Mouse (Mus musculus) testis, adult 10 weeks (tissue): Measurements from ENCODE around the gene Krt33b. TPM values are rescaled to one million over a fixed set of nuclear protein-coding genes. Genes with fewer than 3 reads are reported as not detected.

ENCODE experiments used
- polyA plus RNA-seq: library from polyadenylated mRNA; stranded (reverse); fragments of 350-450 nt; fragmentation: Illumina TruSeq; extraction: RNeasy Lipid Tissue Mini Kit (QIAGEN cat#74804); gene quantifications from one replicate; pipeline ENCODE4 v1.2.3, GENCODE M21; 2014; ENCODE audit warnings: low read depth, low replicate concordance

The Krt33b gene
- not detected for polyA plus RNA-seq

GRCm38 (mm10) chr11:100029768-100030167, at the start of gene Krt33b:
Gene Krt33b (minus strand): TSS chr11:100029868.

GRCm38 (mm10) chr11:100050451-100050850, 20.8 kb upstream of the Krt33b start, which contains the start of gene Krt31:
Gene Krt31 (minus strand): TSS chr11:100050551.

GRCm38 (mm10) chr11:100041454-100041853, 11.8 kb upstream of the Krt33b start, which contains the start of gene Krt34:
Gene Krt34 (minus strand): TSS chr11:100041554.

GRCm38 (mm10) chr11:100016112-100016511, 13.6 kb downstream of the Krt33b start, which contains the start of gene Krt33a:
Gene Krt33a (minus strand): TSS chr11:100016212.

GRCm38 (mm10) chr11:99993620-99994383, 35.9 kb downstream of the Krt33b start, which contains the start of gene Krtap17-1:
Gene Krtap17-1 (minus strand): TSS chr11:99993994.

GRCm38 (mm10) chr11:99986180-99986647, 43.5 kb downstream of the Krt33b start, which contains the start of gene Krtap16-1:
Gene Krtap16-1 (minus strand): TSS chr11:99986597.

GRCm38 (mm10) chr11:99978953-99979352, 50.7 kb downstream of the Krt33b start, which contains the start of gene Krtap29-1:
Gene Krtap29-1 (minus strand): TSS chr11:99979053.

Other genes starting within 250 kb of the Krt33b start
- gene Krtap4-8, start 249.2 kb downstream of the Krt33b start, polyA plus RNA-seq = not detected
- not detected for gene Krtap4-9, start 244.7 kb downstream of the Krt33b start, polyA plus RNA-seq
- gene Gm11596, start 236.4 kb downstream of the Krt33b start, polyA plus RNA-seq = not detected
- gene Gm11569, start 230.9 kb downstream of the Krt33b start, polyA plus RNA-seq = not detected
- not detected for gene Gm11554, start 225.4 kb downstream of the Krt33b start, polyA plus RNA-seq
- not detected for gene Krtap4-13, start 220.0 kb downstream of the Krt33b start, polyA plus RNA-seq
- gene Gm11564, start 214.2 kb downstream of the Krt33b start, polyA plus RNA-seq = not detected
- gene 2300003K06Rik, start 191.8 kb downstream of the Krt33b start, polyA plus RNA-seq = not detected
- gene Krtap4-16, start 178.3 kb downstream of the Krt33b start, polyA plus RNA-seq = not detected
- gene Gm11568, start 172.0 kb downstream of the Krt33b start, polyA plus RNA-seq = not detected
- not detected for gene Gm11559, start 165.4 kb downstream of the Krt33b start, polyA plus RNA-seq
- not detected for gene Krtap9-1, start 156.5 kb downstream of the Krt33b start, polyA plus RNA-seq
- gene Gm11567, start 150.7 kb downstream of the Krt33b start, polyA plus RNA-seq = not detected
- not detected for gene Krtap31-1, start 121.9 kb downstream of the Krt33b start, polyA plus RNA-seq
- 0.49 TPM for gene Gm11565, start 115.1 kb downstream of the Krt33b start, polyA plus RNA-seq
- gene Krtap31-2, start 93.6 kb downstream of the Krt33b start, polyA plus RNA-seq = not detected
- not detected for gene Krtap9-5, start 81.4 kb downstream of the Krt33b start, polyA plus RNA-seq
- gene Krtap29-1, start 50.8 kb downstream of the Krt33b start, polyA plus RNA-seq = not detected
- gene Krtap16-1, start 43.3 kb downstream of the Krt33b start, polyA plus RNA-seq = not detected
- not detected for gene Krtap17-1, start 35.9 kb downstream of the Krt33b start, polyA plus RNA-seq
- gene Krt33a, start 13.7 kb downstream of the Krt33b start, polyA plus RNA-seq = not detected
- gene Krt34, start 11.7 kb upstream of the Krt33b start, polyA plus RNA-seq = not detected
- gene Krt31, start 20.7 kb upstream of the Krt33b start, polyA plus RNA-seq = not detected
- not detected for gene Krt32, start 58.4 kb upstream of the Krt33b start, polyA plus RNA-seq
- not detected for gene Krt35, start 66.4 kb upstream of the Krt33b start, polyA plus RNA-seq
- gene Krt36, start 75.8 kb upstream of the Krt33b start, polyA plus RNA-seq = not detected
- gene Krt13, start 91.7 kb upstream of the Krt33b start, polyA plus RNA-seq = not detected
- gene Krt15, start 106.1 kb upstream of the Krt33b start, polyA plus RNA-seq = not detected
- gene Krt19, start 118.8 kb upstream of the Krt33b start, polyA plus RNA-seq = not detected
- gene Krt9, start 163.4 kb upstream of the Krt33b start, polyA plus RNA-seq = not detected
- not detected for gene Krt14, start 177.7 kb upstream of the Krt33b start, polyA plus RNA-seq
- not detected for gene Krt16, start 219.0 kb upstream of the Krt33b start, polyA plus RNA-seq
- not detected for gene Krt17, start 231.2 kb upstream of the Krt33b start, polyA plus RNA-seq
- gene Krt42, start 240.0 kb upstream of the Krt33b start, polyA plus RNA-seq = not detected